Mouse (Mus musculus) bone marrow, adult 2 months (tissue): ENCODE data around the gene Derl3. TPM values are rescaled to one million over a fixed set of nuclear protein-coding genes. Genes with fewer than 3 reads are reported as not detected.

ENCODE experiments used
- H3K27ac ChIP-seq: fragments of 200-500 bp; 2 replicates; pipeline ENCODE4 v1.5.1; 2012; ENCODE audit warnings: low read depth, mild to moderate bottlenecking, control low read depth, inconsistent platforms, low read length; ENCODE audit not compliant: control insufficient read depth, poor library complexity, insufficient read depth
- H3K4me1 ChIP-seq: fragments of 200-500 bp; 2 replicates; pipeline ENCODE4 v1.6.1; 2011; ENCODE audit warnings: low read length; ENCODE audit not compliant: control insufficient read depth, insufficient read depth
- H3K4me3 ChIP-seq: fragments of 200-500 bp; replicated peaks from 2 replicates; pipeline ENCODE3; 2011; ENCODE audit warnings: mild to moderate bottlenecking, low read depth, low read length, control low read depth; ENCODE audit not compliant: control insufficient read depth
- CTCF ChIP-seq: fragments of 200-500 bp; IDR thresholded peaks from 2 replicates; pipeline ENCODE4 v1.5.1; 2011; ENCODE audit warnings: low read length, control low read depth; ENCODE audit not compliant: control insufficient read depth, insufficient read depth
- POLR2A ChIP-seq: fragments of 200-500 bp; IDR thresholded peaks from 2 replicates; pipeline ENCODE4 v1.6.1; 2011; ENCODE audit warnings: low read depth, mild to moderate bottlenecking, control low read depth, low read length, borderline replicate concordance; ENCODE audit not compliant: control insufficient read depth
- WGBS: fragments of 180-500 bp; shearing (Covaris S2); methylation state at CpG from one replicate; pipeline ENCODE4 v1.1.7; 2018; 5-methylcytosine and 5-hydroxymethylcytosine counted together
- polyA plus RNA-seq: library from polyadenylated mRNA; stranded (reverse); fragments of >200 nt; gene quantifications from 2 replicates; pipeline ENCODE4 v1.2.4, GENCODE M21; 2011; ENCODE audit warnings: low replicate concordance; ENCODE audit not compliant: missing spikeins, insufficient read depth, insufficient read length

Gene Derl3
- polyA plus RNA-seq, 1 experiment = 1.2 TPM

DNA sequence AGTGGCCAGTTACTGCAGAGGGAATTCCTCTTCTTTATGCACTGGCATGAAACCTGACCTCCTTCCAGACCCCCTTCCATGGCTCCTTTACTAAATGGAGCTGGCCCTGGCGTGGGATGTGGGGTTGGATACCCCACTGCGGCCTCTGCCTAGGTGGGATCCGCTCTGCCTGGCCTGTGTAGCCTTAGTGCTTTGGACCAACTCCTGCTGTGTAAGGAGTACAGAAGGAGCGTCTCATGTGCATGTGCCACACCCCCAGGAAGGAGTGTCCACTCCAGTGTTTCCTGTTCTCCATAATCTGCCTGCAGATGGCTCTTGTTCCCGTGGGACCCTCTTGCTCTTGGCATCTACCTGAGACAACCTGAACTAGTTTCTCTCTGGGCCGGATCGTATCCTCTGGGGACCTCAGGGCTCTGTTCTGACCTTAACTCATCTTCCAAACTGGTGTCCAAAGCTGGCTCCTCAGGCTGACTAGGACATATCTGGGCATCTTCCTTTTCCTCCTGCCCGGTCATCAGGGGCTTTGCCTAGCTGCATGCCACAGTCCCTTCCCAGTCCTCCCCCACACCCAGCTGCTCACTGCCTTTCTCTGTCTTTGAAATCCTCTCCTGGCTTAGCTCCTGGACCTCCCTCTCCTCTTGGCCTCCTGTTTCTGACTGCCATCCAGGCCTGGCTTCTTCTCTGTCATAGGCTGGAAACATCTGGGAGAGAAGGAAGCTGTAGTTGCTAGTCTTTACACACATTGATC, 3.6 kb upstream of the Derl3 start:
- Histone ChIP-seq H3K4me1 (peaks cover 1% of the 10 kb centered on the region; the same call in 1 of the 2 replicates), H3K27ac (no peak overlapping the region), H3K4me3 (no peak overlapping the region)
- 64% methylated on average over 8 of the region's 8 CpGs for WGBS
- no peak for TF ChIP-seq CTCF
- no peak for TF ChIP-seq POLR2A

DNA sequence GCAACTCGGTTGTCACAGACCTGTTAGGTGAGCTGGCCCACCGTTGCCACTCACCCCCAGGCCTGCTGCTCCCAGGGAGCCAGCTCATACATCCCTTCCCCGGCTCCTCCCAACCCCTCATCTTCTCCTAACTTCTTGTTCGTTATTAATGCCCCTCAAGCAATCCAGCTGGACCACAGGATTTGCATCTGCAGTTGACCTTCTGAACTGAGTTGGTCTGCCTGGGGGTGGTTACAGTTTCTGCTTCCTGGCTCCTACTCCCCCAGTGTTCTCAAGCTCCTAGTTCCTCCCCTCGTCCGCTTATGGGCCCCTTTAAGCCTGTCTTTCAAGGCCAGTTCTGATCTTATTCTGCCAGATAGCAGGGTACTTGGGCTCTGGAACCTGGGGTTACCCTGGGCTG, 1.4 kb downstream of the Derl3 start:
- no peak overlapping the region for H3K27ac ChIP-seq
- no peak overlapping the region for H3K4me3 ChIP-seq
- 81% methylated on average over 6 of the region's 6 CpGs for WGBS
- TF ChIP-seq CTCF (no peak), POLR2A (no peak)
- H3K4me1 ChIP-seq = peaks cover 1% of the 10 kb centered on the region; the same call in 1 of the 2 replicates

DNA sequence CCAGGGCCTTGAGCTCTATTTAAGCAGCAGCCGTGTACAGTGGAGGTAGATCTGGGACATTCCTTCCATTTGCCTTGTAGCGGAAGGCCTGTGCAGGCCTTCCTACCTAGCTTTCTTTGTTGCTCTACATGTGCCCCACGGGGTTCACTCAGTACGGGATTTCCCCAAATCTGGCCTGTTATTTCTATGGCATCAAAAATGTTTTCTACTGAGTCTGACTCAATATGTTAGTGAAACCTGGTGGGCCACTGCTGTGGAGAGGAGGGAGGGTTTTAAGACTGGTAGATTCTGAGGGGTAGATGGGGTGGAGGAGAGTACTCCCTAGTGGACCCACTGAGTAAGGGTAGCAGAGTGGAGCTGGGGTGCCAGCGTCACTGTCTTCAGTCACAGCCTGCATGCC, 2.5 kb downstream of the Derl3 start:
- 88% methylated on average over 5 of the region's 5 CpGs for WGBS
- TF ChIP-seq CTCF (no peak), POLR2A (no peak)
- no peak overlapping the region for H3K4me3 ChIP-seq
- H3K27ac ChIP-seq = no peak overlapping the region
- H3K4me1 ChIP-seq = peaks cover 1% of the 10 kb centered on the region; the same call in 1 of the 2 replicates

DNA sequence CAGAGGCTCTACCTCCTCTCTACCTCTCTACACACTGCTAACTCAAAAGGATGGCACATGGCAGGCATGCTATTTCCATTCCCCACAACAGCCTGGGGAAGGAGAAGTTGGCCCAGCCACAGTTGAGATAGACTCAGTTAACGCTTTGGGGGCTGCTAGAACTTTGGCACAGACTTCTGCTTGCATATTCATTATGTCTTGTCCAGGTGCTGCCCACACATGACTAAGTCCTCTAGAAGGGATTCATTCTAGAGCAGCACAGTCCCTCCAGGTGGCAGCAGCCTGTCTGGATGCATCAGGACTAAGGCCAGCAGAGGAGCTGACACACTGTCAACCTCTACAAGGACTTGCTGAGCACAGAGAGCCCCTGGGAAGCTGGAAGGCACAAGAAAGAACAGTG, 3.0 kb downstream of the Derl3 start:
- H3K4me1 ChIP-seq = peaks cover 1% of the 10 kb centered on the region; the same call in 1 of the 2 replicates
- TF ChIP-seq POLR2A (no peak), CTCF (no peak)
- H3K4me3 ChIP-seq = no peak overlapping the region
- no peak overlapping the region for H3K27ac ChIP-seq
- WGBS = 90% methylated on average over 1 of the region's 1 CpGs

DNA sequence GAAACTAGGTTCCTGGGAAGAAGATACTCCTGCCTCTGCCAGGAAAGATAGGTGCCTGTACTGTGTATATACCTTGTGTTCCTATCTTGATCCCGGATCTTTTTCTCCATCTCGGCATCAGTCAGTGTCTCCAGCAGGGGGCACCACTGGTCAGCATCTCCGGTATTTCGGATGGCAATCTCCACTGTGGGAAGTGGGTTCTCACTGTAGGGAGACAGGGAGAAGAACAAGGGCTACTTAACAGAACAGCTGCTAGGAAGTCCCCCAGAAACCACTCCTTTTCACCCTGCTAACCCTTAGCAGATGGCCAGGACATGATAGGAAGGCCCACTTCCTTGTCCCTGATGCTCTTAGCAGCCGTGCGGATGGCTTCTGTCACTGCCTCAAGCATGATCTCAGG, 4.2 kb downstream of the Derl3 start:
- WGBS = 49% methylated on average over 6 of the region's 6 CpGs
- TF ChIP-seq POLR2A = no peak
- TF ChIP-seq CTCF = peak; percentile 79
- H3K4me3 ChIP-seq = no peak overlapping the region
- H3K4me1 ChIP-seq = peaks cover 1% of the 10 kb centered on the region; the same call in 1 of the 2 replicates
- no peak overlapping the region for H3K27ac ChIP-seq

DNA sequence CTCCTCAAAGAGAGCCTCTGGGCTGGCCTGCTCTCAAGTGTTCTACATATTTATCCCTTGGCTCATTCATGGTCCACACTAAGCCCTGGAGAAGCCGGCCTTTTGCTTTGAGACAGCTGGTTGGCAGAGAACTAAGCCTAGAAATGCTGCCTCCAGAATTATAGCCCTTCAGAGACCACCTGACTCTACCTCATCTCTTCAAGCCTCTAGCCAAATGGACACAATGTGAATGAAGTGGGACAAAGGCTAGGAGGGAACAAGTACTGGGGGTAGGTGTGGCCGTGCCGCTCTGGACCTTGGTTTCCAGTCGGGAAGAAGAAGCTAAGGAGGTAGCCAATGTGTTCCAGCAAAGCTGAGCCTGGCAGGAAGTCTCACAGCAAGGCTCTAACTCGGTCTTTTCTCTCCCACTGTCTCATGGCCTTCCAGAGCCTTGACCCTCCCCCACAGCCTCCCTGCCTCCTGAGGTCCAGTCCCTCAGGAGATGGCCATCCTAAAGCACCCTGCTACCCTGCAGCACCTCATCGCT, 4.9 kb downstream of the Derl3 start:
- H3K4me1 ChIP-seq = peaks cover 1% of the 10 kb centered on the region; the same call in 1 of the 2 replicates
- TF ChIP-seq CTCF (no peak), POLR2A (no peak)
- 82% methylated on average over 6 of the region's 6 CpGs for WGBS
- H3K4me3 ChIP-seq = no peak overlapping the region
- H3K27ac ChIP-seq = no peak overlapping the region

DNA sequence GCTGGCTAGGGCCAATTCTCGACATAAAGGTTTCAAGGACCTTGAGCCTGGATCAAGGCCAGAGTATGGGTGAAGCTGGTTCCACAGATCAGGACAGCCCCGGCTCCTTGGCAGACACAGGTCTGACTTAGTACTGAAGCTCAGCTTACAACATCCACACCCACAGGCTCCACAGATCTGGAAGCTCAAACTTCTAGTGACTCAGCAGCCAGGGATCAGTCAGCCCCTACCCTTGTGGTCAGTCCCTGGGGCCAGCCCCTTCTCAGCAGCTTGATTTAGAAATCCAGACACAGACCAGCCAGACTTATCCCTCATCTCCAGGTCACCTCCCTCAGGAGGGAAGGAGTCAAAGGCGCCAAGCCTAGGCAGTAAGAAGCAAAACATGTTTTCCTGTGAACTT, 5.6 kb downstream of the Derl3 start:
- Histone ChIP-seq H3K4me3 (no peak overlapping the region), H3K27ac (no peak overlapping the region), H3K4me1 (0 out of 2 replicates have a peak, but pooled peaks cover under 1% of the 10 kb centered on the region)
- 81% methylated on average over 3 of the region's 3 CpGs for WGBS
- TF ChIP-seq POLR2A (no peak), CTCF (no peak)

DNA sequence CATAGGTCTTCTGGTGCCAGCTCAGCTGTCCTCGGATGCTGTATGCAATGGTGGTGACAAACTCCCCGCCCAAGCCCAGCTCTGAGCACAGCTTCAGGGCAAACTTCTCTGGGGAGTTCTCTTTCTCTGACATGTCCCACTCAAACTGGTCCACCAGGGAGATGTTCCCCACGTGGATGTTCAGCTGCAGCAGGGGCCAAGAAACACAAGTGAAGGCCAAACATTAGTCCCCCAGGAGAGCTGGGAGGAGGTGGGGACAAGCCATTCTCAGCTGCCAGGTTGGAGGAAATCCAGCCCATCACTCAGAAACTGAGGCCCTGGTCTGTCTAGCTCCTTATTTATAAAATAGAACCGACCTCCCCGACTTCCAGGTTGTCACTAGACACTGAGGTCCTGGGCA, 11.2 kb downstream of the Derl3 start:
- no peak overlapping the region for H3K27ac ChIP-seq
- WGBS = 87% methylated on average over 5 of the region's 5 CpGs
- H3K4me3 ChIP-seq = no peak overlapping the region
- no peaks in the 10 kb centered on the region for H3K4me1 ChIP-seq
- TF ChIP-seq POLR2A = no peak
- TF ChIP-seq CTCF = no peak

DNA sequence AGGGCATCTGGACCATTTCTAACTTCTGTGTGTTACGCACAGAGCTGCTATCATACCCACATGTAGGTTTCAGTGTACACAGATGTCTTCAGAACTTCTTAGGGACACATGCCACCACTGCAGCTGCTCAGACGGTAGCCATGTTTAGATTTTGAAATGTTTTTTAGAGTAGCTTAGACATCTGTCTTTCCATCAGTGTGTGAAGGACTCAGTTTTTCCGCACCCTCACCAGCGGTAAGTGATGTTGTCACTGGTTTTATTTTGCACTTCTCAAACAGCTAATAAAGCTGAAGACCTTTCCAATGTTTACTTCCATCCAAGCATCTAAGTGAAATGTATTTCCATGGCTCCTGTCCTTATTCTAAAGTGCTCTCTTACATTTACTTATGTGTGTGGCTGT, 13.7 kb downstream of the Derl3 start:
- Histone ChIP-seq H3K4me3 (no peak overlapping the region), H3K4me1 (no peaks in the 10 kb centered on the region), H3K27ac (no peak overlapping the region)
- TF ChIP-seq CTCF = no peak
- no peak for TF ChIP-seq POLR2A
- 94% methylated on average over 4 of the region's 4 CpGs for WGBS
